Mouse (Mus musculus) CH12.LX (cell line): Measurements from ENCODE around the gene Fcer1a. TPM values are rescaled to one million over a fixed set of nuclear protein-coding genes. Genes with fewer than 3 reads are reported as not detected.

ENCODE experiments used
- DNase-seq: peaks from one replicate; pipeline ENCODE4 v3.0.0-alpha.2; 2013; ENCODE audit errors: extremely low read depth
- H3K27ac ChIP-seq: 2 replicates; pipeline ENCODE4 v1.5.1; 2012; ENCODE audit warnings: low read depth, mild to moderate bottlenecking, control low read depth, moderate library complexity; ENCODE audit not compliant: insufficient read depth
- H3K27me3 ChIP-seq: replicated peaks from 2 replicates; pipeline ENCODE3; 2012; ENCODE audit warnings: inconsistent platforms
- H3K36me3 ChIP-seq, 2 experiments: replicated peaks in 1 of 2; 2 replicates each; pipeline versions ENCODE3 to v1.6.1; 2012; ENCODE audit warnings: inconsistent platforms in 1 of 2, low read length in 1 of 2, mild to moderate bottlenecking in 1 of 2, mixed read lengths in 1 of 2, moderate library complexity in 1 of 2; ENCODE audit not compliant: control insufficient read depth in 1 of 2, insufficient read depth in 1 of 2
- H3K4me1 ChIP-seq, 2 experiments: 2 replicates each; pipeline ENCODE4 v1.6.1; 2012; ENCODE audit warnings: inconsistent platforms in 1 of 2, moderate library complexity in 1 of 2; ENCODE audit not compliant: insufficient read depth in 2 of 2, control insufficient read depth in 1 of 2
- H3K4me2 ChIP-seq: 2 replicates; pipeline ENCODE4 v1.6.1; 2012; ENCODE audit warnings: low read depth, mild to moderate bottlenecking, control low read depth; ENCODE audit not compliant: poor library complexity, insufficient read depth, severe bottlenecking
- H3K4me3 ChIP-seq, 3 experiments: fragments of 150-350 bp in 1 of 3; sonication (generic) in 1 of 3; replicated peaks in 1 of 3; 2 replicates each; pipeline versions ENCODE3 to v1.5.1; 2011 to 2012; ENCODE audit warnings: low read depth in 2 of 3, low read length in 2 of 3, mild to moderate bottlenecking in 2 of 3, moderate library complexity in 2 of 3, control low read depth in 1 of 3, improper control_type of control experiment in 1 of 3, inconsistent platforms in 1 of 3, mixed read lengths in 1 of 3; ENCODE audit not compliant: poor library complexity in 1 of 3
- H3K79me2 ChIP-seq: replicated peaks from 2 replicates; pipeline ENCODE4 v1.6.1; 2012; ENCODE audit warnings: mild to moderate bottlenecking, moderate library complexity; ENCODE audit not compliant: control insufficient read depth, poor library complexity, insufficient read depth, severe bottlenecking; ENCODE audit errors: extremely low read depth
- H3K9ac ChIP-seq: 2 replicates; pipeline ENCODE4 v1.6.1; 2012; ENCODE audit warnings: low read depth, mild to moderate bottlenecking, control low read depth, moderate library complexity; ENCODE audit not compliant: insufficient read depth
- H3K9me3 ChIP-seq: replicated peaks from 2 replicates; pipeline ENCODE3; 2012; ENCODE audit warnings: low read length, inconsistent platforms, mixed read lengths
- CHD2 ChIP-seq: IDR thresholded peaks from 2 replicates; pipeline ENCODE4 v1.6.1; 2011; ENCODE audit warnings: low read length, improper control_type of control experiment
- CTCF ChIP-seq, 2 experiments: IDR thresholded peaks in 1 of 2; conservative IDR thresholded peaks in 1 of 2; 2 replicates each; pipeline ENCODE4 v1.5.1; 2011 to 2012; ENCODE audit warnings: low read depth in 2 of 2, low read length in 2 of 2, improper control_type of control experiment in 1 of 2, inconsistent platforms in 1 of 2, mild to moderate bottlenecking in 1 of 2, moderate library complexity in 1 of 2
- E2F4 ChIP-seq: IDR thresholded peaks from 2 replicates; pipeline ENCODE4 v1.6.1; 2011; ENCODE audit warnings: low read depth, low read length, improper control_type of control experiment; ENCODE audit not compliant: insufficient replicate concordance
- ELF1 ChIP-seq: IDR thresholded peaks from 2 replicates; pipeline ENCODE4 v1.6.1; 2014; ENCODE audit warnings: low read depth, mild to moderate bottlenecking, inconsistent platforms, low read length, improper control_type of control experiment
- EP300 ChIP-seq: IDR thresholded peaks from 2 replicates; pipeline ENCODE4 v1.6.1; 2011; ENCODE audit warnings: low read length, improper control_type of control experiment
- GABPA ChIP-seq: IDR thresholded peaks from 2 replicates; pipeline ENCODE4 v1.6.1; 2012; ENCODE audit warnings: low read depth, low read length, improper control_type of control experiment, inconsistent platforms; ENCODE audit not compliant: insufficient replicate concordance
- HCFC1 ChIP-seq: IDR thresholded peaks from 2 replicates; pipeline ENCODE4 v1.6.1; 2012; ENCODE audit warnings: low read depth, mild to moderate bottlenecking, inconsistent platforms, low read length, improper control_type of control experiment
- MEF2A ChIP-seq: IDR thresholded peaks from 2 replicates; pipeline ENCODE4 v1.6.1; 2014; ENCODE audit warnings: low read depth, mild to moderate bottlenecking, inconsistent platforms, low read length, improper control_type of control experiment, borderline replicate concordance
- POLR2A ChIP-seq: IDR thresholded peaks from 2 replicates; pipeline ENCODE4 v1.6.1; 2011; ENCODE audit warnings: low read depth, mild to moderate bottlenecking, improper control_type of control experiment, low read length
- RAD21 ChIP-seq: IDR thresholded peaks from 2 replicates; pipeline ENCODE4 v1.6.1; 2011; ENCODE audit warnings: low read depth, mild to moderate bottlenecking, low read length, improper control_type of control experiment, moderate library complexity
- RCOR1 ChIP-seq: conservative IDR thresholded peaks from 2 replicates; pipeline ENCODE4 v1.6.1; 2012; ENCODE audit warnings: low read depth, mild to moderate bottlenecking, inconsistent platforms, low read length, improper control_type of control experiment
- SIN3A ChIP-seq: IDR thresholded peaks from 2 replicates; pipeline ENCODE4 v1.6.1; 2012; ENCODE audit warnings: low read length, improper control_type of control experiment, inconsistent platforms
- SMC3 ChIP-seq: IDR thresholded peaks from 2 replicates; pipeline ENCODE4 v1.6.1; 2011; ENCODE audit warnings: low read depth, low read length, improper control_type of control experiment
- TCF12 ChIP-seq: IDR thresholded peaks from 2 replicates; pipeline ENCODE4 v1.6.1; 2014; ENCODE audit warnings: low read depth, mild to moderate bottlenecking, inconsistent platforms, low read length, improper control_type of control experiment
- UBTF ChIP-seq: IDR thresholded peaks from 2 replicates; pipeline ENCODE4 v1.6.1; 2012; ENCODE audit warnings: low read depth, mild to moderate bottlenecking, inconsistent platforms, low read length, improper control_type of control experiment, moderate library complexity
- USF1 ChIP-seq: IDR thresholded peaks from 2 replicates; pipeline ENCODE4 v1.6.1; 2014; ENCODE audit warnings: low read depth, mild to moderate bottlenecking, inconsistent platforms, low read length, improper control_type of control experiment
- USF2 ChIP-seq: conservative IDR thresholded peaks from 2 replicates; pipeline ENCODE4 v1.6.1; 2011; ENCODE audit warnings: low read depth, low read length, improper control_type of control experiment
- ZKSCAN1 ChIP-seq: IDR thresholded peaks from 2 replicates; pipeline ENCODE4 v1.6.1; 2012; ENCODE audit warnings: low read depth, inconsistent platforms, low read length, improper control_type of control experiment, borderline replicate concordance
- ZMIZ1 ChIP-seq: IDR thresholded peaks from 2 replicates; pipeline ENCODE4 v1.6.1; 2012; ENCODE audit warnings: low read depth, mild to moderate bottlenecking, inconsistent platforms, low read length, improper control_type of control experiment
- dilution Hi-C: fragments of 300-500 bp; cut with MboI; formaldehyde crosslinking; loops from 2 replicates; pipeline ENCODE4 v1.14.3; 2020; ENCODE audit warnings: low sequenced_read_pairs; ENCODE audit not compliant: extremely low pct_unique_long_range_greater_than_20kb, extremely low pct_ligation_motif_present
- in situ Hi-C: fragments of 300-500 bp; cut with MboI; formaldehyde crosslinking; loops from 3 replicates; pipeline ENCODE4 v1.14.3; 2019; ENCODE audit warnings: low sequenced_read_pairs, low pct_ligation_motif_present, low pct_unique_long_range_greater_than_20kb, mixed read lengths
- polyA plus RNA-seq: library from polyadenylated mRNA; unstranded; fragments of >175 nt; gene quantifications from 2 replicates; pipeline ENCODE4 v1.2.1, GENCODE M21; 2012; ENCODE audit warnings: low read depth; ENCODE audit not compliant: insufficient read length
- total RNA-seq, 2 experiments: library from RNA; depleted of rRNA; stranded (reverse); fragments of 300-350 nt in 1 of 2; fragments of >200 nt in 1 of 2; gene quantifications; 2 replicates each; pipeline ENCODE4 v1.2.3; 2012 to 2014

The Fcer1a gene
- total and polyA plus RNA-seq, 3 experiments = not detected

DNA sequence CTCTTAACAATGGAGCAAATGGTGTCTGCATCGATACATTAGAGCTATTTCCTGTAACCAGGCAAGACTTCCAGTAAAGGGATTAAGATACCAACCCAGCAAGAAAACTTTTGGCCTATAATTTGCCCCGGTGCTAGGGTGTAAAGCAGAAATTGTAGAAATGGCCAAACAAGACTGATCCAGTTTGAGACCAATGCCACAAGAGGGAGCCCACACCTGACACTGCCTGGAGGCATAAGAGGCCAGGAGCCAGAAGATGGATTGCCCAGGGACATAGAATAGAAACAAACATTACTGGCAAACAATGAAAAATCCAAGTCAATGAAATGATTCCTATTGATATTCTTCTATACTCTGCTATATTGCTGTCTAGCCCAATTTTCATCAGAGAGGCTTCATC is 30.7 kb downstream of the Fcer1a start:
- no peak overlapping the region for H3K9ac ChIP-seq
- DNase-seq = peak; percentile 24
- H3K79me2 ChIP-seq = no peaks in the 10 kb centered on the region
- TF ChIP-seq SMC3 (peak; percentile 56), HCFC1 (no peak), RCOR1 (no peak), CTCF (conservative IDR thresholded peaks at IDR 0.05 in 1 of 2, IDR thresholded peaks at IDR 0.05 in 1 of 2; ENCODE audit: low read depth in 2 of 2, low read length in 2 of 2) (peak in 1 of 2 experiments; percentile 60; a peak in 2 of 4 replicates), RAD21 (peak; percentile 44), ELF1 (no peak), E2F4 (no peak)
- no peak overlapping the region for H3K4me2 ChIP-seq
- in situ Hi-C loops = no loop called here
- H3K27ac ChIP-seq = no peak overlapping the region
- dilution Hi-C loops = no loop called here
- no peaks in the 10 kb centered on the region for H3K36me3 ChIP-seq
- H3K4me3 ChIP-seq = no peak overlapping the region
- H3K27me3 ChIP-seq = no peaks in the 10 kb centered on the region
- no peaks in the 10 kb centered on the region for H3K9me3 ChIP-seq
- no peaks in the 10 kb centered on the region for H3K4me1 ChIP-seq

DNA sequence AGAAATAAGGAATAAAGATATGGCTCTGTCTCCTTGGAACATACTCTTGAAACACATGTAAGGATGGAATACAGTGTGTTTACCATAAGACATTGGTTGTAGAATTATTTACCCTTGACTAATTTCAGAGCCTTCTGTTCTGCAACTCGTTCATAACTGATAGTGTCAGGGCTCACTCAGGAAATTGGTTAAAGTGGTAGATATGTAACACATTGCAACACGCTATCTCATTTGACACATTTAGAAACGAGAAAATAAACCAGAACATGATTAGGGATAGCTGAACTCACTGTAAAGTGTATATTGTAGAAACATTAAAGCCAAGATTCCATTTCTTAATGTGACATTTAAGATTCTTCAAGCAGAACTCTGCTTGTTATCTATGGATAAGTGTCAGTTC is 35.0 kb downstream of the Fcer1a start:
- no peak overlapping the region for H3K4me2 ChIP-seq
- no peak overlapping the region for H3K27ac ChIP-seq
- H3K4me3 ChIP-seq = no peak overlapping the region
- no peak overlapping the region for H3K9ac ChIP-seq
- dilution Hi-C loops = no loop called here
- H3K27me3 ChIP-seq = no peaks in the 10 kb centered on the region
- no peaks in the 10 kb centered on the region for H3K36me3 ChIP-seq
- H3K9me3 ChIP-seq = no peaks in the 10 kb centered on the region
- in situ Hi-C loops = no loop called here
- H3K4me1 ChIP-seq = no peaks in the 10 kb centered on the region
- H3K79me2 ChIP-seq = no peaks in the 10 kb centered on the region
- DNase-seq = no peak
- TF ChIP-seq ZMIZ1 (no peak), SIN3A (no peak), UBTF (no peak), USF1 (no peak), USF2 (no peak), TCF12 (no peak), MEF2A (no peak), GABPA (no peak), ZKSCAN1 (no peak), CHD2 (no peak), EP300 (no peak), POLR2A (no peak)
